Mouse (Mus musculus): ENCODE results near the gene Olfr1477. TPM values are rescaled to one million over a fixed set of nuclear protein-coding genes. Genes with fewer than 3 reads are reported as not detected.
"Not testable (repeated sequence)": the region's sequence is repeated elsewhere in the genome, so short reads cannot be mapped to it uniquely, and the experiment has no call there.

Olfr1477 gene
- polyA plus RNA-seq (2014; fragmentation: Nextera tagmentation; extraction: Ambion mirVana): not detected in 2 replicates

- H3K27me3 ChIP-seq (replicated peaks; ENCODE audit: control insufficient read depth, insufficient read depth, low read length): no peaks in the 10 kb centered on the region
- H3K9ac ChIP-seq (ENCODE audit: low read length): no peak within 1 kb of the TSS
- DNase-seq (ENCODE audit: low spot score) (no peak), ATAC-seq (no peak)
- WGBS: 77% methylated on average over 3 of the region's 3 CpGs
- H3K4me3 ChIP-seq (ENCODE audit: low read depth, low read length): no peak within 1 kb of the TSS
- no peak within 1 kb of the TSS for H3K27ac ChIP-seq (ENCODE audit: low read depth, low read length)
- H3K36me3 ChIP-seq (ENCODE audit: control insufficient read depth, insufficient read depth, low read length): no peaks in the 10 kb centered on the region
- H3K4me2 ChIP-seq (ENCODE audit: low read length): no peak within 1 kb of the TSS
- no peaks in the 10 kb centered on the region for H3K4me1 ChIP-seq (ENCODE audit: control insufficient read depth, insufficient read depth, low read length)
- H3K9me3 ChIP-seq (replicated peaks; ENCODE audit: control insufficient read depth, low read length): peaks cover 7% of the 10 kb centered on the region; the same call in 1 of the 2 replicates
Observed at GRCm38 (mm10) chr19:13500246-13500645, at the start of gene Olfr1477. Olfr1477 (plus strand) TSS chr19:13500546.

GRCm38 (mm10) chr19:13455986-13456385 is 44.4 kb upstream of the Olfr1477 start, which contains the start of gene Olfr1472:
Olfr1472 (minus strand) TSS chr19:13456086.
- H3K27ac ChIP-seq (ENCODE audit: low read depth, low read length): no peak within 1 kb of the TSS
- no peak within 1 kb of the TSS for H3K4me2 ChIP-seq (ENCODE audit: low read length)
- H3K36me3 ChIP-seq (ENCODE audit: control insufficient read depth, insufficient read depth, low read length): no peaks in the 10 kb centered on the region
- 0 out of 2 replicates have a peak, but pooled peaks cover 3% of the 10 kb centered on the region for H3K9me3 ChIP-seq (replicated peaks; ENCODE audit: control insufficient read depth, low read length)
- ATAC-seq (no peak), DNase-seq (ENCODE audit: low spot score) (no peak)
- WGBS: 89% methylated on average over 1 of the region's 1 CpGs
- no peaks in the 10 kb centered on the region for H3K4me1 ChIP-seq (ENCODE audit: control insufficient read depth, insufficient read depth, low read length)
- no peaks in the 10 kb centered on the region for H3K27me3 ChIP-seq (replicated peaks; ENCODE audit: control insufficient read depth, insufficient read depth, low read length)
- no peak within 1 kb of the TSS for H3K4me3 ChIP-seq (ENCODE audit: low read depth, low read length)
- no peak within 1 kb of the TSS for H3K9ac ChIP-seq (ENCODE audit: low read length)

GRCm38 (mm10) chr19:13469265-13469664 is 31.1 kb upstream of the Olfr1477 start, which contains the start of gene Olfr1474:
Olfr1474 (plus strand) TSS chr19:13469565.
- H3K9ac ChIP-seq (ENCODE audit: low read length); H3K36me3 ChIP-seq (ENCODE audit: control insufficient read depth, insufficient read depth, low read length); H3K4me2 ChIP-seq (ENCODE audit: low read length); H3K9me3 ChIP-seq (replicated peaks; ENCODE audit: control insufficient read depth, low read length); H3K27me3 ChIP-seq (replicated peaks; ENCODE audit: control insufficient read depth, insufficient read depth, low read length); H3K4me3 ChIP-seq (ENCODE audit: low read depth, low read length); ATAC-seq; DNase-seq (ENCODE audit: low spot score); H3K4me1 ChIP-seq (ENCODE audit: control insufficient read depth, insufficient read depth, low read length); H3K27ac ChIP-seq (ENCODE audit: low read depth, low read length): not testable (repeated sequence)
- 80% methylated on average over 4 of the region's 4 CpGs for whole genome bisulfite sequencing

GRCm38 (mm10) chr19:13480096-13480495 is 20.2 kb upstream of the Olfr1477 start, which contains the start of gene Olfr1475:
Olfr1475 (minus strand) TSS chr19:13480196.
- Histone ChIP-seq H3K27ac (ENCODE audit: low read depth, low read length) (no peak within 1 kb of the TSS), H3K9me3 (replicated peaks; ENCODE audit: control insufficient read depth, low read length) (0 out of 2 replicates have a peak, but pooled peaks cover 2% of the 10 kb centered on the region), H3K9ac (ENCODE audit: low read length) (no peak within 1 kb of the TSS), H3K36me3 (ENCODE audit: control insufficient read depth, insufficient read depth, low read length) (no peaks in the 10 kb centered on the region), H3K4me2 (ENCODE audit: low read length) (no peak within 1 kb of the TSS), H3K4me3 (ENCODE audit: low read depth, low read length) (no peak within 1 kb of the TSS), H3K4me1 (ENCODE audit: control insufficient read depth, insufficient read depth, low read length) (no peaks in the 10 kb centered on the region), H3K27me3 (replicated peaks; ENCODE audit: control insufficient read depth, insufficient read depth, low read length) (no peaks in the 10 kb centered on the region)
- DNase-seq (ENCODE audit: low spot score) (no peak), ATAC-seq (no peak)

- H3K4me2 ChIP-seq (ENCODE audit: low read length): no peak within 1 kb of the TSS
- H3K27me3 ChIP-seq (replicated peaks; ENCODE audit: control insufficient read depth, insufficient read depth, low read length): no peaks in the 10 kb centered on the region
- H3K9ac ChIP-seq (ENCODE audit: low read length): no peak within 1 kb of the TSS
- H3K36me3 ChIP-seq (ENCODE audit: control insufficient read depth, insufficient read depth, low read length): no peaks in the 10 kb centered on the region
- ATAC-seq (no peak), DNase-seq (ENCODE audit: low spot score) (no peak)
- no peaks in the 10 kb centered on the region for H3K4me1 ChIP-seq (ENCODE audit: control insufficient read depth, insufficient read depth, low read length)
- no peak within 1 kb of the TSS for H3K4me3 ChIP-seq (ENCODE audit: low read depth, low read length)
- 80% methylated on average over 2 of the region's 2 CpGs for WGBS
- no peak within 1 kb of the TSS for H3K27ac ChIP-seq (ENCODE audit: low read depth, low read length)
- peaks cover 10% of the 10 kb centered on the region; the same call in 1 of the 2 replicates for H3K9me3 ChIP-seq (replicated peaks; ENCODE audit: control insufficient read depth, low read length)
Observed at GRCm38 (mm10) chr19:13527613-13528012, 27.3 kb downstream of the Olfr1477 start, which contains the start of gene Olfr1480. Olfr1480 (plus strand) TSS chr19:13527913.

Other genes with a start within 250 kb of the Olfr1477 start
- gene Olfr1465, start 185.0 kb upstream of the Olfr1477 start, polyA plus RNA-seq (2014; fragmentation: Nextera tagmentation; extraction: Ambion mirVana): not detected in 2 replicates
- not detected in 2 replicates for gene Olfr1466, start 161.7 kb upstream of the Olfr1477 start, polyA plus RNA-seq (2014; fragmentation: Nextera tagmentation; extraction: Ambion mirVana)
- gene Olfr1467, start 138.3 kb upstream of the Olfr1477 start, polyA plus RNA-seq (2014; fragmentation: Nextera tagmentation; extraction: Ambion mirVana): not detected in 2 replicates
- gene Olfr1469, start 92.7 kb upstream of the Olfr1477 start, polyA plus RNA-seq (2014; fragmentation: Nextera tagmentation; extraction: Ambion mirVana): not detected in 2 replicates
- gene Olfr1471, start 57.1 kb upstream of the Olfr1477 start, polyA plus RNA-seq (2014; fragmentation: Nextera tagmentation; extraction: Ambion mirVana): not detected in 2 replicates
- not detected in 2 replicates for gene Olfr1472, start 44.5 kb upstream of the Olfr1477 start, polyA plus RNA-seq (2014; fragmentation: Nextera tagmentation; extraction: Ambion mirVana)
- not detected in 2 replicates for gene Olfr1474, start 31.0 kb upstream of the Olfr1477 start, polyA plus RNA-seq (2014; fragmentation: Nextera tagmentation; extraction: Ambion mirVana)
- not detected in 2 replicates for gene Olfr1475, start 20.4 kb upstream of the Olfr1477 start, polyA plus RNA-seq (2014; fragmentation: Nextera tagmentation; extraction: Ambion mirVana)
- gene Olfr1480, start 27.4 kb downstream of the Olfr1477 start, polyA plus RNA-seq (2014; fragmentation: Nextera tagmentation; extraction: Ambion mirVana): not detected in 2 replicates
- not detected in 2 replicates for gene Olfr1484, start 83.0 kb downstream of the Olfr1477 start, polyA plus RNA-seq (2014; fragmentation: Nextera tagmentation; extraction: Ambion mirVana)
- gene Olfr1487, start 116.8 kb downstream of the Olfr1477 start, polyA plus RNA-seq (2014; fragmentation: Nextera tagmentation; extraction: Ambion mirVana): not detected in 2 replicates
- not detected in 2 replicates for gene Olfr1489, start 131.1 kb downstream of the Olfr1477 start, polyA plus RNA-seq (2014; fragmentation: Nextera tagmentation; extraction: Ambion mirVana)
- gene Olfr1490, start 150.5 kb downstream of the Olfr1477 start, polyA plus RNA-seq (2014; fragmentation: Nextera tagmentation; extraction: Ambion mirVana): not detected in 2 replicates
- not detected in 2 replicates for gene Olfr1491, start 196.7 kb downstream of the Olfr1477 start, polyA plus RNA-seq (2014; fragmentation: Nextera tagmentation; extraction: Ambion mirVana)
- not detected in 2 replicates for gene Olfr1493-ps1, start 222.7 kb downstream of the Olfr1477 start, polyA plus RNA-seq (2014; fragmentation: Nextera tagmentation; extraction: Ambion mirVana)
- not detected in 2 replicates for gene Olfr1494, start 239.2 kb downstream of the Olfr1477 start, polyA plus RNA-seq (2014; fragmentation: Nextera tagmentation; extraction: Ambion mirVana)